Mouse (Mus musculus): ENCODE measurements around the gene 4930404N11Rik.

Gene 4930404N11Rik

GRCm38 (mm10) chr10:81365672-81366476 lies at the start of gene 4930404N11Rik:
4930404N11Rik (minus strand) TSS chr10:81365816.
- DNase-seq, result no peak

- no peak for DNase-seq
These were observed 49.5 kb upstream of the 4930404N11Rik start for GRCm38 (mm10) chr10:81415146-81415545.

GRCm38 (mm10) chr10:81414682-81415081 lies 49.1 kb upstream of the 4930404N11Rik start:
- no peak for DNase-seq

GRCm38 (mm10) chr10:81413310-81414261 lies 48.0 kb upstream of the 4930404N11Rik start:
- DNase-seq, result peak; percentile 83 to 86

GRCm38 (mm10) chr10:81412586-81413309 lies 47.1 kb upstream of the 4930404N11Rik start:
- peak in 1 of 2 experiments; percentile 44 for DNase-seq

GRCm38 (mm10) chr10:81411471-81412400 lies 46.1 kb upstream of the 4930404N11Rik start:
- peak; percentile 88 to 89 for DNase-seq

GRCm38 (mm10) chr10:81410981-81411380 lies 45.4 kb upstream of the 4930404N11Rik start:
- DNase-seq, result no peak

GRCm38 (mm10) chr10:81410350-81410749 lies 44.7 kb upstream of the 4930404N11Rik start:
- no peak for DNase-seq

- DNase-seq, result no peak
These were observed 43.7 kb upstream of the 4930404N11Rik start for GRCm38 (mm10) chr10:81409330-81409729.

- peak; percentile 68 to 76 for DNase-seq
These were observed 43.3 kb upstream of the 4930404N11Rik start for GRCm38 (mm10) chr10:81408871-81409291.

GRCm38 (mm10) chr10:81408424-81408729 lies 42.8 kb upstream of the 4930404N11Rik start:
- no peak for DNase-seq

GRCm38 (mm10) chr10:81407539-81408423 lies 42.2 kb upstream of the 4930404N11Rik start:
- peak; percentile 77 to 85 for DNase-seq

- no peak for DNase-seq
These were observed 41.2 kb upstream of the 4930404N11Rik start for GRCm38 (mm10) chr10:81406504-81407440.

GRCm38 (mm10) chr10:81405588-81406201 lies 40.1 kb upstream of the 4930404N11Rik start:
- peak; percentile 87 to 89 for DNase-seq

- DNase-seq, result peak in 1 of 2 experiments; percentile 8
These were observed 39.1 kb upstream of the 4930404N11Rik start for GRCm38 (mm10) chr10:81404720-81405119.

GRCm38 (mm10) chr10:81404082-81404481 lies 38.5 kb upstream of the 4930404N11Rik start:
- DNase-seq, result no peak

GRCm38 (mm10) chr10:81403511-81403910 lies 37.9 kb upstream of the 4930404N11Rik start:
- no peak for DNase-seq

GRCm38 (mm10) chr10:81402227-81402765 lies 36.7 kb upstream of the 4930404N11Rik start:
- peak in 1 of 2 experiments; percentile 51 for DNase-seq

Data from cerebellum, postnatal 36 days (tissue).